Mouse (Mus musculus): ENCODE data around the gene Ago4.
A peak's percentile ranks its signal among the peaks of the same experiment; 100 is the strongest.

Ago4 gene

DNA sequence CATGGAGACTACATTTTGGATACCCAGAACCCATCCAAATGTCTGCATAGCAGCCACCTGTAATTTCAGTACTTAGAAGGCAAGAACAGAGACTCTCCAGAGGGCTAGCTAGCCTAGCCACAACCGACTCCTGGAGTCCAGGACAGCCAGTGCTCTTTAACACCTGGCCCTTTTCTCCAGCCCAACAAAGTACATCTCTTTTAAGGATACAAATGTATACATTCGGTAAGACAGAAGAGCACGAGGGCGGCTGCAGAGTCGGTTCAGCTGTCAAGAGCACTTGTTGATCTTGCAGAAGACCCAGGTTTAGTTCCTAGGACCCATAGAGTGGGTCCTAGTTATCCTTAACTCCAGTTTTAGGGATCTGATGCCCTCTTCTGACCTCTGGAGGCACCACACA lies 51.8 kb downstream of the Ago4 start:
- no peak for ATAC-seq (ENCODE audit: insufficient number of reproducible peaks, low FRiP score, low TSS enrichment)

DNA sequence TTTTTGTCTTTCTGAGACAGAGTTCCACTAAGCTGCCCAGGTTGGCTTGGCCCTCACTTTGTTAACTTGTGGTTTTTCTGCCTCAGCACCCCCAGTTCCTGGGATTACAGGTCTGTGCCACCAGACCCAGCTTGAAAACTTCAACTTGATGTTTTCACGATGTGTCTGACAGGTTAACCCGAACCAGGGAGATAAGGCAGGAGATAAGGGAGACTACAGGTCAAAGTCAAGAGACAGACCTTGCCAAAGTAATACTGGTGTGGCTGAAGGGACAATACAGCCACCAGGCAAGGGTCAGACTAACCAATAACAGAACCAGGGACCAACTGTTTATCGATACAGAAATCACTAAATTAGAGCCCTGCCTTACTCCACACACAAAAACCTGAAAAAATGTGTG lies 53.0 kb downstream of the Ago4 start:
- ATAC-seq (ENCODE audit: insufficient number of reproducible peaks, low FRiP score, low TSS enrichment) = no peak

DNA sequence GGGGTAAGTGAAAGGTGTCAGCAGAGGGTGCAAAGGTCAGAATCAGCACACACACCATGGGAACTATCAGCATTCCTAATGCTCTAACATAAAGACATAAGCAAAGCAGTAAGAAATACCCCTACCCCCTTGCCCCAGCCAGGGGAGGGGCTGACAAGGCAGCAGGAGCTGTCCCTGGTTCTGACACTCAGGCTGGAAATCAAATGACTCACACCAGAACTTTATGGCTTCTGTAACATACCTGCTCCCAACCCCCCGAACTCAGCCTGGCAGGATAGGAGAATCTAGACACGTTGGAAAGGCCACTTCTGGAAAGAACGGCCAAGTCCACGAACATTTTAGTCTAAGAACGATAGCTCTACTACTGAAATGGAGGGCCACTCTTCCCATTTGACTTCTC lies 60.2 kb downstream of the Ago4 start:
- ATAC-seq (ENCODE audit: insufficient number of reproducible peaks, low FRiP score, low TSS enrichment) = no peak

DNA sequence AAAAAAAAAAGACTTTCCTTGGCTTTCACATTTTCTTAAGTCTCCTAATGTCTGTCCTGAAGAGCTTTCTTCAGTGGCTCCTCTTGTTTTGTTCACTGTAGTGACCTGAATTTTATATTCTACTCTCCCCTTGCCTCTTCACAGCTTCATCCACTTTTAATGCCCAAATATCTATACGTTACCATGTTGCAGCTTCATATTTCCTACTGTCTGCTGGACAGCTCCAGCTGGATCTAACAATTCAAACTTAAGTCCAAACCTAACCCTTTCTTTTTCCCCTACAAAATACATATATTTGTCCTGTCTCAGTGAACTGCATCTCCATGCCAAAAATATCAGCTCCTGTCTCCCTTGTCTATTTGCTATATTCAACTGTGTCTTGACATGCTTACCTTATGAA lies 63.9 kb downstream of the Ago4 start:
- no peak for ATAC-seq (ENCODE audit: insufficient number of reproducible peaks, low FRiP score, low TSS enrichment)

DNA sequence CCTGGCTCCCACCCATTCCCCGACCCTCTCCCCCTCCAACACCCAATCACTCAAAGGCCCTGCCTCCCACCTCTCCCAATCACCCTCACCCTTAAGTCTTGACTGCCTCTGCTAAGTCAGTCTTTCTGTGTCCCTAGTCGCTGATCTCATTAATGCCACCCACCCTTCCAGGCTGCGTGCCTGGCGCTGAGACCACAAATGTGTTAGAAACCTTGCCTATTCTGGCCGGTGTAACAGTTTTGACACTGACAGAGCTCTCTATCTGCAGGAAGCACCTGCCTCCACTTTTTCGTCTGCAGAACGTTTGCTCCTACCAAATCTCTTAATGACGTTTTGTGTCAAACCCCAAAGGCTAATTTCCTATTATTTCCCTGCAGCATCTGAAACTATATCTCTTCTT lies 64.3 kb downstream of the Ago4 start:
- no peak for ATAC-seq (ENCODE audit: insufficient number of reproducible peaks, low FRiP score, low TSS enrichment)

DNA sequence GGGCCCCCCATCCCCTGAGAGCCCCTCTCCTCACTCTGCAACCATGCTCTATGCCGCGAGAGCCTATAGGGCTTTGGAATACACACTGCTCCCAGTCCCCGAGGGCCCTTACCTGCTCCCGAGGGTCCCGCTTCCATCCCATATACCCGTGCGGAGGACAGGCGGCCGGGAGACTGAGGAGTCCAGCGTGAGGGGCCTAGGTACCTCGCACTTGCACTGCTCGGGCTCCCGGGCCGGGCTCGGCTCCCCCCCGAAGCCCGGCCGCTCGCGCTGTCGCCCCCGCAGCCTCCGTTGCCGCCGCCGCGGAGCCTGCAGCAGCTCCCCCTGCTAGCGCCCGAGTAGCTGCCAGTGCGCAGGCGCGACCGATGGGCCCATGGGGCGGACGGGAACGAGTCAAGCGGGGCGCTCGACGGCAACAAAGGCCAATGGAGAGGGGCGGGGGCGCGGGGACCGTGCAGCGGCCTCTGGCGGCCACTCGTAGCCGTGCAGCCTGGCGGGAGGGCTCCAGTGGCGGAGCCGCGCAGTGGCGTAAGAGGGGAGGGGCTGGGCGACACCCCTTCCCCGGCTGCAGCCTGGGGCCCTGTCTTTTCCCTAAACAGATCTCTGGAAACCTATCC lies 64.9 kb downstream of the Ago4 start, which contains the start of gene Ago1:
TSS of gene Ago1 (minus strand) at position 299 of the 617 bp plus-strand sequence.
- ATAC-seq (ENCODE audit: insufficient number of reproducible peaks, low FRiP score, low TSS enrichment) = peak; percentile 87

DNA sequence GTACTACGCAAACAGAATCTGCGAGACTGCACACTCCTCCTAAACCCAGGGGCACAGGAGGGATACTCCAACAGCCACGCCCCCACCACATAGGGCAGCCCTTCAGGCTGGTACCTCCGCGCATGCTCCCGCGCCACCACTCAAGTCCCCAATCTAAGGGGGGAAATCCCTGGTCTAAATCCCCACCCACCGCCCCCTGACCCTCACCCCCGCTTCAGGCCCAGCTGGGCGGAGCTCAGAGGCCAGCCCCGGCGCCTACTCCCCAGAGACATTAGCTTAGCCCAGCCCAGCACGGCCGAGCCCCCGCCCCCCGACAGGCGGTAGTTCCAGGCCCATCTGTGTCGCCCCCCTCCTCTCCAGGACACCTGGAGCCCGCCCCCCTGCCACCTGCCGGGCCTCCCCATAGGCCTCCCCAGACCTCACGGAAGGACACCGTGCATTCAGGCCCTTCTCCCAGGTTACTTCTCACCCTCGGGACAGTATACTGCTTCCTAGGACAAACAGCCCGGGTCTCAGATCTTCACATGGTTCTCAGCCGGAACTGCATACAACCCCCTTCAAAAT lies 65.5 kb downstream of the Ago4 start:
- peak; percentile 26; the same call in 1 of the 2 replicates for ATAC-seq (ENCODE audit: insufficient number of reproducible peaks, low FRiP score, low TSS enrichment)

DNA sequence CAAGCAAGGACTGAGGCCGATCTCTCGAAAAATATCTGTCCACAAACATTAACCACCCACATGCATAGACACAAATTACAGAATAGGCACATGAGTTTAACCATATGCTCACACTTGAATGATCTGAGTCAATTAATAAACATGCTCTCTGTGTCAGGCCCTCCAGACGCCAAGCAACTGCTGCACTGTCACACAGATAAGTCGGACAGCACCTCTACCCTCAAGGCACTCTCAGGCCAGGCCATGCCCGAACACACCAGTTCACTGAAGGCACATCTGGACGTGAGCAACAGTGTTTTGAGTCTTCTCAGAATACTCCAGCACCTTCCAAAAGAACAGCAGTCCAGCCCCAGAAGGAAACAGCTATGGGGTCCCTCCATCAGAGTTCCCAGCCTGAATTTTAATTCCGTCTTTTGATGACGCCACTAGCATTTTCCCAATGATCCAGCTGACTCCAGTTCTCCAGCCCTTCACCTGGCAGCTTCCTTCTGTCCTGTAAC lies 67.0 kb downstream of the Ago4 start:
- ATAC-seq (ENCODE audit: insufficient number of reproducible peaks, low FRiP score, low TSS enrichment) = no peak

DNA sequence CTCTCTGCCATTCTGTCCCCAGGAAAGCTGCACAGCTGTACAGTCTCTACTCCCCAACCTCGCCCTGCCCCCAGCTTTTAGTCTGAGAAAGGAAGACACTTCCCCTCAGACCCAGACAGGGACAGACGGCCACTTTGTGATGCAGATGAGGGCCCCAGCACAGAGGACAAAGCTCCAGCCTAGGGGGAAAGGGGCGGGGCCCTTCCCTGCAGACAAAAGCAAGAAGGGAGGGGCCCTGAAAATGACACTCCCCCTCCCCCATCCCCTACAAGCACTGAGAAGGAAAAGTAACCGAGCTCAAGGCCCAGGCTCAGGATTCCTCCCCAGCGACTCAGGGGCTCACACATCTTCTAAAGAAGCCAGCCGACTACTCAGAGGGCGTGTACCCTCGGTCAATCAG lies 67.4 kb downstream of the Ago4 start:
- ATAC-seq (ENCODE audit: insufficient number of reproducible peaks, low FRiP score, low TSS enrichment) = no peak

DNA sequence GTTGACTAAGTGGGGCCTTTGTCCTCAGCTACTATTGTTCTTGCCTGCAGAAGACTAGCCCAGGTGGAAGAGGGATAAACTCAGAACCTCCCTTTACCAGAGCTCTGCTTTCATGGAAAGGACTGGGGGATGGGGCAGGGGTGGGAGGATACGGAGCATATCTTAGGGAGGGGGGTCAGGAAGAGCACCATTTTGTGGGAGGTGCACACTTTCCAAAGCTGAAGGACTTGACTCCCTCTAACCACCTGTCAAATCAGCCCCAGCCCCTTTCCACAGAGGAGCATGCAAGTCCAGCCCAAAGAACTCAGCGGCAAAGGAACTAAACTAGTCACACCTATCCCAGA lies 68.4 kb downstream of the Ago4 start:
- no peak for ATAC-seq (ENCODE audit: insufficient number of reproducible peaks, low FRiP score, low TSS enrichment)

DNA sequence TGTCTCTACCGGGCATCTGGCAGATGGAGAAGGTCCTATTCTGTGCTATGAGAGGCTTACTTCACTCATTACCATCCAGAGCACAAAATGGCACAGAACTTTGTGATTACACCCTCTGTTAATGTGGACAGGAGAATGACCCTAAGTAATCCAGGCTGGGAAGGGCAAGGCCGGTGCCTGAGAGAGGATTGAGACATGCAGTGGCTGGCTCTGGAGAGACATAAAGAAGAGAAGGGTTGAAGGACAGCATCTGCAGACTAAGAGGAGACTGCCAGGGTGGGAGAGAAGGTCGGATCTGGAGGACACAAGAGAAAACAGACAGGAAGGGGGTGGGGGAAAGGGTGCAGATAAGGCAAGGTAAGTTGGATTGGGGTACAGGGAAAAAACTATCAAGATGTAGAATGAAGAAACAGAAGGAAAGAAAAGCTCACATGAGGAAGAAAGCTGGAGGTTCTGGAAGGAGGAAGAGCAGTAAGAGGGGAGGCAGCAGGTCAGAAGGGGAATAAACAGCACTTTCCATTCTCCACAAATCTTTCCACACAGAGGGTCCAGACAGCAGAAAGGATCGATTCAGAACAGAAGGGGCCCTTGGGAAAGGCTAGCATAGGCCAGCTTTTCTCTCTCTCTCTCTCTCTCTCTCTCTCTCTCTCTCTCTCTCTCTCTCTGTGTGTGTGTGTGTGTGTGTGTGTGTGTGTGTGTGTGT lies 68.9 kb downstream of the Ago4 start:
- ATAC-seq (ENCODE audit: insufficient number of reproducible peaks, low FRiP score, low TSS enrichment) = no peak

DNA sequence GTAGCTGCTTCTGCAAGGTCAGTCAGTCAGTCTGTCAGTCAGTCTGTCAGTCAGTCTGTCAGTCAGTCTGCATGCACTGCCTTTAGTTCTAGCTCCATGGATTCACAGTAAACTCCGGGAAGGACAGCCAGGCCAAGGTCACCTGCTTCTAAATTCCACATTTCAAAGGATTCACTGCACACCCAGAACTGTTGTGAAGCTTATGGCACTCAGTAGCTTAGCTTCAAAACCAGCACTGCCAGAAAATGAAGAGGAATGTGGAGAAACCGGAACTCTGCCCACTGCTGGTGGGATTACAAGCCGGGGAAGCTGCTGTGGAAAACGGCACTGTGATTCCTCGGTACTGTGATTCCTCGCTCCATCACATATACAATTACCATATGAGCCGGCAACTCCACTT lies 77.8 kb downstream of the Ago4 start:
- ATAC-seq (ENCODE audit: insufficient number of reproducible peaks, low FRiP score, low TSS enrichment) = no peak

DNA sequence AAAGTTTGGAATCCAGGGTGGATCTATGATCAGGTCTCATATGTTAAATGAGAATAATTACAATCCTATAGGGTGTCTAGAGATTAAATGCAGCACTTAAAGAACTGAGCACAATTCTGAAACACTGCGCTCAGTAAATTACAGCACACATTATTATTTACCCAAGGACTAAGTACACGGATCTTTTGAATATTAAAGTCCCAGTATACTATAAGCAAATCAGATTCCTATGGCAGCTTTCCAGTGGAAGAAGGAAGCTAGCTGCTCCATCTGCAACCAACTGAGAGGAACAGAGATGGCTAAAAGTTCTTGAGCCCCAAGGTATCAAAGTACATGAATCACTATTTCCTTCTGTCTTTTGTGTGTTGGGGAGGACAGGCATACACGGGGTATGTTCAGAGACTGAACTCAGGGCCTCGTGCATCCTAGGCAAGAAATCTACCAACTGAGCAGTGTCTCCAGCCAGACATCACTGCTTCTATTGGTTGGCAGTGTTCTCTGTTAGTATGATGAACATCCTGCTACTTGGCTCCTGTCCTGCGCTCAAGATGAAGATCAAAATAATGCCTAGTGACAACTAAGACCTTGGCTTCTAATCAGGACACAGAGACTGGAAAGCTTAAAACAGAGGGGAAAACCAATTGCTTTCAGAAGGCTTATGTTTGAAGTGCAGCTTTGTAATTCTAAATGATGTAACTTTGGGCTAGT lies 78.6 kb downstream of the Ago4 start:
- ATAC-seq (ENCODE audit: insufficient number of reproducible peaks, low FRiP score, low TSS enrichment) = no peak

DNA sequence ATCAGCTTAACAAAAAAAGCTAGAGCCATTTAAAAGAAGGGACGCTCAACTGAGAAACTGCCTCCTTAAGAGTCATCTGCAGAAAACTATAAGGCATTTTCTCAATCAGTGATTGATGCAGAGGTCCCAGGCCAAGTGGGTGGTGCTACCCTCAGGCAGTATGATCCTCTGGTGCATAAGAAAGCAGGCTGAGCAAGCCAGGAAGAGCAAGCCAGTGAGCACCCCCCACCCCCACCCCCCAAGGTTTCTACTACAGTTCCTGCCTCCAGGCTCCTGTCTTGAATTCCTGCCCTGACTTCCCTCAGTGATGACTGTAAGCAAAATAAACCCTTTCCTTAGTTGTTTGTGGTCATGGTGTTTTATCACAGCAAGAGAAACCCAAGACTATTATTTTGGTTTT lies 83.0 kb downstream of the Ago4 start:
- no peak for ATAC-seq (ENCODE audit: insufficient number of reproducible peaks, low FRiP score, low TSS enrichment)

DNA sequence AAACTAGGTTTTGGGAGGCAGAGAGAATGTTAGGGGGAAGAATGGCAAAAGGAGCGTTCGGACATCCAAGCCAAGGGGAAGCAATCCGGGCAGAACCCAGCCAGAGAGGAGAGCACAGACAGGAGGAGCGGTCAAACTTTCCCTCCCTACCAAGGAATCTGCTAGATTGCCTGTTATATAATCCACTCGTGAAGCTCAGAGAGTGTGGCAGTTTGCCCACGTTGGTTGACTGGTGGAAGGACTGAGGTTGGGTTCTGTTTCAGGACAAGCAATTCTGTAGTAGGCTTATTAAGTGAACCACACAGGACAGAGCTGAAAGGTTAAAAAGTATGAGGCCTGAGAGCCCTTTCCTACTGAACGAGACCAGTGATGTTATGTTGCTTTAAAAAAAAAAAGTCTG lies 86.1 kb downstream of the Ago4 start:
- ATAC-seq (ENCODE audit: insufficient number of reproducible peaks, low FRiP score, low TSS enrichment) = no peak

DNA sequence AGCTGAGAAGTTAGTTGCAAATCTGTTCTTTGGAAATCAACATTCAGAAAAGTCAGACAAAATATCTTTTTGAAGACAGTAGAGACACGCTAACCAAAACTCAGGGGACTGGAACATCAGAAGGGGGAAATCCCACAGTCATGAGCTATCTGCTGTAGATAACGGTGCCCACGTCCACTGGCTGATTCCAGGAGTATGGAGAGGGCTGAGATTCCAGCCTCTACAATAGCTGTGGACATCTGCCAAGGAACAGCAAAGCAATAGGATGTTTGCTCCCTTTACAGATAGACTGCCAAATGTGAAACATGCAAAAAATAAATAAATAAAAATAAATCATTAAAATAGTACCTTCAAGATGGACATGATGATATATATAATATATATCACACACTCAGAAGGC lies 88.7 kb downstream of the Ago4 start:
- no peak for ATAC-seq (ENCODE audit: insufficient number of reproducible peaks, low FRiP score, low TSS enrichment)

Data from cerebellum, adult (tissue).